In genomic region chr16:49856661-49857060, GRCm38 (mm10) we compare ENCODE assay signal across 8 mouse cellular contexts. TPM values are rescaled to one million over a fixed set of nuclear protein-coding genes. Genes with fewer than 3 reads are reported as not detected.
DNase-seq lines count a peak whose midpoint lies in the region; ATAC-seq and TF ChIP-seq lines count a peak whose summit lies in the region.

No protein-coding gene starts in this region.

- 9% methylated on average over 8 of the region's 8 CpGs for WGBS in lung, embryonic 14.5 days
- 29% methylated on average over 8 of the region's 8 CpGs for WGBS in embryonic facial prominence, embryonic 11.5 days
- WGBS in intestine, embryonic 16.5 days, result 15% methylated on average over 8 of the region's 8 CpGs
- 25% methylated on average over 8 of the region's 8 CpGs for WGBS in neural tube, embryonic 13.5 days

- intact Hi-C loops in gastrocnemius, postnatal 14 days (cut with DNase I; ENCODE audit: low total_unique reads), result loop anchor here (10.0 kb wide), 1 partner anchor 352 kb away; no protein-coding TSS in a partner anchor

- no peaks in the 10 kb centered on the region for H3K27me3 ChIP-seq in lung, embryonic 14.5 days (ENCODE audit: insufficient read depth, low read length)
- no peaks in the 10 kb centered on the region for H3K27me3 ChIP-seq in embryonic facial prominence, embryonic 11.5 days (ENCODE audit: control insufficient read depth, insufficient read depth, low read length)
- H3K27me3 ChIP-seq in intestine, embryonic 16.5 days (replicated peaks; ENCODE audit: control insufficient read depth, insufficient read depth, low read length), result no peaks in the 10 kb centered on the region
- H3K27me3 ChIP-seq in neural tube, embryonic 13.5 days, result no peaks in the 10 kb centered on the region

- ATAC-seq in lung, embryonic 14.5 days (ENCODE audit: insufficient read depth), result no peak
- no peak for ATAC-seq in embryonic facial prominence, embryonic 11.5 days (replicated peaks; ENCODE audit: insufficient number of reproducible peaks, low FRiP score, low TSS enrichment, low read depth)
- no peak for ATAC-seq in intestine, embryonic 16.5 days
- no peak for ATAC-seq in neural tube, embryonic 13.5 days (ENCODE audit: low read depth)

- H3K4me3 ChIP-seq in lung, embryonic 14.5 days (ENCODE audit: low read depth, low read length), result peak overlapping the region; percentile 86
- H3K4me3 ChIP-seq in embryonic facial prominence, embryonic 11.5 days (ENCODE audit: low read depth, low read length), result peak overlapping the region; percentile 89
- peak overlapping the region; percentile 92 for H3K4me3 ChIP-seq in intestine, embryonic 16.5 days (ENCODE audit: low read length)
- H3K4me3 ChIP-seq in neural tube, embryonic 13.5 days, result peak overlapping the region; percentile 92

- peak overlapping the region; percentile 62 for H3K4me2 ChIP-seq in lung, embryonic 14.5 days
- H3K4me2 ChIP-seq in embryonic facial prominence, embryonic 11.5 days (ENCODE audit: low read depth, low read length), result peak overlapping the region; percentile 31
- peak overlapping the region; percentile 71 for H3K4me2 ChIP-seq in intestine, embryonic 16.5 days (ENCODE audit: low read depth, low read length)
- peak overlapping the region; percentile 72 for H3K4me2 ChIP-seq in neural tube, embryonic 13.5 days

- no peak overlapping the region; the same call in 1 of the 2 replicates for H3K27ac ChIP-seq in lung, embryonic 14.5 days (ENCODE audit: low read depth)
- no peak overlapping the region for H3K27ac ChIP-seq in embryonic facial prominence, embryonic 11.5 days (replicated peaks; ENCODE audit: low read depth, low read length)
- no peak overlapping the region for H3K27ac ChIP-seq in intestine, embryonic 16.5 days (ENCODE audit: low read length)
- H3K27ac ChIP-seq in neural tube, embryonic 13.5 days (replicated peaks), result peak overlapping the region; percentile 98

- H3K9me3 ChIP-seq in lung, embryonic 14.5 days (ENCODE audit: low read depth, low read length), result no peaks in the 10 kb centered on the region
- no peaks in the 10 kb centered on the region for H3K9me3 ChIP-seq in embryonic facial prominence, embryonic 11.5 days (replicated peaks; ENCODE audit: control insufficient read depth, low read length)
- H3K9me3 ChIP-seq in intestine, embryonic 16.5 days (ENCODE audit: control insufficient read depth, low read length), result no peaks in the 10 kb centered on the region
- H3K9me3 ChIP-seq in neural tube, embryonic 13.5 days, result no peaks in the 10 kb centered on the region

- no peak for TF ChIP-seq CTCF in lung, embryonic 14.5 days (IDR thresholded peaks at IDR 0.05; ENCODE audit: low read depth)

- DNase-seq in lung, embryonic 14.5 days, result peak; percentile 31
- no peak for DNase-seq in lung, postnatal 4 days
- DNase-seq in embryonic facial prominence, embryonic 11.5 days (ENCODE audit: low spot score), result no peak
- DNase-seq in layer of hippocampus, adult 9-11 months, result no peak
- no peak for DNase-seq in kidney, adult 9 months
- DNase-seq in gastrocnemius, postnatal 14 days, result no peak

- H3K9ac ChIP-seq in lung, embryonic 14.5 days, result peak overlapping the region; percentile 80
- H3K9ac ChIP-seq in embryonic facial prominence, embryonic 11.5 days (replicated peaks; ENCODE audit: low read length), result peak overlapping the region; percentile 28; the same call in 1 of the 2 replicates
- peak overlapping the region; percentile 93 for H3K9ac ChIP-seq in intestine, embryonic 16.5 days (ENCODE audit: low read depth, low read length)
- H3K9ac ChIP-seq in neural tube, embryonic 13.5 days, result peak overlapping the region; percentile 98

- H3K4me1 ChIP-seq in lung, embryonic 14.5 days (ENCODE audit: insufficient read depth), result peaks cover 13% of the 10 kb centered on the region
- no peaks in the 10 kb centered on the region for H3K4me1 ChIP-seq in embryonic facial prominence, embryonic 11.5 days (ENCODE audit: control insufficient read depth, insufficient read depth, low read length)
- peaks cover 20% of the 10 kb centered on the region for H3K4me1 ChIP-seq in intestine, embryonic 16.5 days (ENCODE audit: control insufficient read depth, insufficient read depth, low read length)
- H3K4me1 ChIP-seq in neural tube, embryonic 13.5 days (replicated peaks), result peaks cover 34% of the 10 kb centered on the region

- no peaks in the 10 kb centered on the region for H3K36me3 ChIP-seq in lung, embryonic 14.5 days (ENCODE audit: insufficient read depth)
- no peaks in the 10 kb centered on the region for H3K36me3 ChIP-seq in embryonic facial prominence, embryonic 11.5 days (replicated peaks; ENCODE audit: control insufficient read depth, insufficient read depth, low read depth, low read length)
- no peaks in the 10 kb centered on the region for H3K36me3 ChIP-seq in intestine, embryonic 16.5 days (ENCODE audit: control insufficient read depth, insufficient read depth, low read length)
- H3K36me3 ChIP-seq in neural tube, embryonic 13.5 days, result no peaks in the 10 kb centered on the region

RNA-seq across cellular contexts. Expression of gene Cd47, which starts 56.3 kb away (rescaled TPM):
- polyA plus RNA-seq in lung, embryonic 14.5 days (2014; fragmentation: Nextera tagmentation; extraction: Ambion mirVana), result 96.3 and 104 TPM in 2 replicates
- 48.5 and 50.3 TPM in 2 replicates for polyA plus RNA-seq in embryonic facial prominence, embryonic 11.5 days (2014; fragmentation: Nextera tagmentation; extraction: Ambion mirVana)
- polyA plus RNA-seq in intestine, embryonic 16.5 days (2015; fragmentation: Nextera tagmentation; extraction: Ambion mirVana), result 76.5 and 80.3 TPM in 2 replicates
- 103 and 106 TPM in 2 replicates for polyA plus RNA-seq in neural tube, embryonic 13.5 days (2015; fragmentation: Nextera tagmentation; extraction: Ambion mirVana)
- 10 to 100 TPM; 34.8 to 37.3 TPM for total RNA-seq in gastrocnemius, postnatal 14 days (2021)

Comparison
In these comparisons a context has a peak if more than half of its experiments do, and no peak if none do; other contexts are left out.
1. H3K9ac ChIP-seq: peak in every context shown above with its lines; median percentile 98 in neural tube, embryonic 13.5 days; 93 in intestine, embryonic 16.5 days; 80 in lung, embryonic 14.5 days; 28 in embryonic facial prominence, embryonic 11.5 days.